Mouse (Mus musculus): Measurements from ENCODE around the gene Lmtk2. TPM values are rescaled to one million over a fixed set of nuclear protein-coding genes. Genes with fewer than 3 reads are reported as not detected.

Gene Lmtk2
- total and polyA plus RNA-seq, 3 experiments: 12.6 to 14.8 TPM; not detected in 1

DNA sequence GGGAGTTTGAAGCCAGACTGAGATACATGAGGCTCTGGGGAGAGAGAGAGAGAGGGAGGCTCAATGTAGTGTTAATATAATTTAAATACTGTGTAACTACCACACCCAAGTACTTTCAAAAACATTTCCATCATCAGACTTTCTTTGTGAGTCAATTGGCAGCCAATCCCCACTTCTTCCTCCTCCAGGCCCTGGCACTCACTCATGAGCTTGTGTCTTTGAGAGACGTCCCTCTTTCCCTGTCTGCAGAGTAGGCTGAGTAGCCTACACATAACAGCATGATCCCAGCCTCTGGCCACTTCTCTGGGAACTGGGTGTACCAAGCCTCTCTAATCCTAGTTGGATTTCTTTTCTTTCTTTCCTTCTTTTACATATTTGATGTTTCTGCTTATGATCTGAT is 29.0 kb upstream of the Lmtk2 start:
- TF ChIP-seq KAT2A (conservative IDR thresholded peaks at IDR 0.05; ENCODE audit: low read depth, low read length): no peak
- TF ChIP-seq SMC3 (IDR thresholded peaks at IDR 0.05; ENCODE audit: low read depth, low read length): no peak
- TF ChIP-seq ZKSCAN1 (IDR thresholded peaks at IDR 0.05; ENCODE audit: low read depth, low read length): no peak
- no peak for TF ChIP-seq POLR2AphosphoS2 (IDR thresholded peaks at IDR 0.05; ENCODE audit: low read length)
- TF ChIP-seq MEF2A (IDR thresholded peaks at IDR 0.05; ENCODE audit: extremely low read depth, insufficient replicate concordance, low read depth, low read length, poor library complexity, severe bottlenecking): no peak
- no peak for TF ChIP-seq TCF12 (IDR thresholded peaks at IDR 0.05; ENCODE audit: low read depth, low read length)
- TF ChIP-seq NELFE (IDR thresholded peaks at IDR 0.05; ENCODE audit: low read depth, low read length): no peak
- no peak for TF ChIP-seq MXI1 (IDR thresholded peaks at IDR 0.05; ENCODE audit: low read depth, low read length)
- no peak for TF ChIP-seq USF2 (IDR thresholded peaks at IDR 0.05; ENCODE audit: borderline replicate concordance in 1 of 2, insufficient read depth in 1 of 2, low read depth in 1 of 2, low read length in 2 of 2)
- DNase-seq (ENCODE audit: low read depth, low spot score): no peak
- Histone ChIP-seq H3K4me1 (ENCODE audit: control insufficient read depth in 1 of 2, insufficient read depth in 2 of 2, low read length in 2 of 2) (no peaks in the 10 kb centered on the region), H3K9me3 (replicated peaks; ENCODE audit: insufficient read depth, low read length) (no peaks in the 10 kb centered on the region), H3K4me3 (ENCODE audit: control insufficient read depth in 1 of 2, insufficient read depth in 1 of 2, low read depth in 2 of 2, low read length in 2 of 2) (no peak overlapping the region), H3K36me3 (ENCODE audit: control insufficient read depth in 1 of 2, insufficient read depth in 2 of 2, low read length in 2 of 2) (no peaks in the 10 kb centered on the region), H3K27me3 (ENCODE audit: control insufficient read depth in 1 of 2, insufficient read depth in 2 of 2, low read length in 2 of 2) (peaks cover 0 to 4% of the 10 kb centered on the region in 2 experiments; a peak in 3 of 4 replicates), H3K27ac (ENCODE audit: control insufficient read depth, low read depth, low read length) (no peak overlapping the region), H3K9ac (ENCODE audit: control insufficient read depth, low read depth, low read length, poor library complexity, severe bottlenecking) (no peak overlapping the region), H3K79me2 (ENCODE audit: control insufficient read depth, insufficient read depth, low read length, poor library complexity) (no peaks in the 10 kb centered on the region)

DNA sequence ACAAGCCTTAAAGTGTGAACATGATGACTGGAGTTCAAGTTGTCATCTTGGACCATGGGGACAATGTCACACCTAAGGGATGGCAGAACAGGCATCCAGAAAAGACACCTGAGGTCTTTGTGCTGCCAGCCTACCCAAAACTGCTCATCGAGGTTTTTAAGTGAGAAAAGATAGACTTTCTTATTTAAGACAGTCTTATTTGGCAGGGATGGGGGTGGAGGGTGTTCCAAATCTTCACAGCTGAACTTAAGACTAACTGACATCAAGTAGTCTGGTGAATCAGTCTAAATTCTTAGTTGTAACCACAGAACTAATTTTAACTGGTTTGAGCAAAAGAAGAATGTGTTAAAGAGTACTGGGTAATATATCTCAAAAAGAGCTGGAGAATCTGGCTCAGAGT is 22.7 kb upstream of the Lmtk2 start:
- Histone ChIP-seq H3K36me3 (ENCODE audit: control insufficient read depth in 1 of 2, insufficient read depth in 2 of 2, low read length in 2 of 2) (no peaks in the 10 kb centered on the region), H3K27ac (ENCODE audit: control insufficient read depth, low read depth, low read length) (no peak overlapping the region), H3K9me3 (replicated peaks; ENCODE audit: insufficient read depth, low read length) (no peaks in the 10 kb centered on the region), H3K4me1 (ENCODE audit: control insufficient read depth in 1 of 2, insufficient read depth in 2 of 2, low read length in 2 of 2) (no peaks in the 10 kb centered on the region), H3K79me2 (ENCODE audit: control insufficient read depth, insufficient read depth, low read length, poor library complexity) (no peaks in the 10 kb centered on the region), H3K27me3 (ENCODE audit: control insufficient read depth in 1 of 2, insufficient read depth in 2 of 2, low read length in 2 of 2) (peaks cover 2 to 4% of the 10 kb centered on the region in 2 experiments; a peak in 3 of 4 replicates), H3K9ac (ENCODE audit: control insufficient read depth, low read depth, low read length, poor library complexity, severe bottlenecking) (no peak overlapping the region), H3K4me3 (ENCODE audit: control insufficient read depth in 1 of 2, insufficient read depth in 1 of 2, low read depth in 2 of 2, low read length in 2 of 2) (no peak overlapping the region)
- no peak for DNase-seq (ENCODE audit: low read depth, low spot score)
- TF ChIP-seq MAFK (IDR thresholded peaks at IDR 0.05; ENCODE audit: borderline replicate concordance, low read depth, low read length) (no peak), RCOR1 (IDR thresholded peaks at IDR 0.05; ENCODE audit: low read depth, low read length) (no peak), USF1 (IDR thresholded peaks at IDR 0.05; ENCODE audit: low read depth, low read length) (no peak), MAX (IDR thresholded peaks at IDR 0.05; ENCODE audit: low read length) (no peak), HCFC1 (IDR thresholded peaks at IDR 0.05; ENCODE audit: low read depth, low read length) (no peak), NRF1 (IDR thresholded peaks at IDR 0.05; ENCODE audit: insufficient read depth, low read depth, low read length, poor library complexity, severe bottlenecking) (no peak), USF2 (IDR thresholded peaks at IDR 0.05; ENCODE audit: borderline replicate concordance in 1 of 2, insufficient read depth in 1 of 2, low read depth in 1 of 2, low read length in 2 of 2) (no peak), CHD1 (IDR thresholded peaks at IDR 0.05; ENCODE audit: low read depth, low read length) (no peak), EP300 (IDR thresholded peaks at IDR 0.05; ENCODE audit: low read depth in 1 of 2, low read length in 2 of 2) (no peak), RAD21 (IDR thresholded peaks at IDR 0.05; ENCODE audit: low read depth, low read length) (no peak), BHLHE40 (IDR thresholded peaks at IDR 0.05; ENCODE audit: borderline replicate concordance, low read depth, low read length) (no peak), MYC (IDR thresholded peaks at IDR 0.05; ENCODE audit: low read depth, low read length) (no peak), SMC3 (IDR thresholded peaks at IDR 0.05; ENCODE audit: low read depth, low read length) (no peak), POLR2A (IDR thresholded peaks at IDR 0.05; ENCODE audit: control insufficient read depth in 1 of 2, insufficient read depth in 1 of 2, low read depth in 1 of 2, low read length in 2 of 2, poor library complexity in 1 of 2) (no peak), TCF12 (IDR thresholded peaks at IDR 0.05; ENCODE audit: low read depth, low read length) (no peak), TBP (IDR thresholded peaks at IDR 0.05; ENCODE audit: low read depth, low read length) (no peak), CTCF (IDR thresholded peaks at IDR 0.05 in 2 of 3, conservative IDR thresholded peaks at IDR 0.05 in 1 of 3; ENCODE audit: control insufficient read depth in 1 of 3, insufficient read depth in 1 of 3, low read depth in 2 of 3, low read length in 3 of 3, poor library complexity in 1 of 3, severe bottlenecking in 1 of 3) (no peak), CHD2 (IDR thresholded peaks at IDR 0.05; ENCODE audit: low read length) (no peak), MYB (IDR thresholded peaks at IDR 0.05; ENCODE audit: low read depth, low read length) (no peak), NELFE (IDR thresholded peaks at IDR 0.05; ENCODE audit: low read depth, low read length) (no peak)
